Mouse (Mus musculus): ENCODE measurements around the gene Slc22a4. TPM values are rescaled to one million over a fixed set of nuclear protein-coding genes. Genes with fewer than 3 reads are reported as not detected.

The Slc22a4 gene
- polyA plus RNA-seq, 1 experiment = 1.2 TPM

DNA sequence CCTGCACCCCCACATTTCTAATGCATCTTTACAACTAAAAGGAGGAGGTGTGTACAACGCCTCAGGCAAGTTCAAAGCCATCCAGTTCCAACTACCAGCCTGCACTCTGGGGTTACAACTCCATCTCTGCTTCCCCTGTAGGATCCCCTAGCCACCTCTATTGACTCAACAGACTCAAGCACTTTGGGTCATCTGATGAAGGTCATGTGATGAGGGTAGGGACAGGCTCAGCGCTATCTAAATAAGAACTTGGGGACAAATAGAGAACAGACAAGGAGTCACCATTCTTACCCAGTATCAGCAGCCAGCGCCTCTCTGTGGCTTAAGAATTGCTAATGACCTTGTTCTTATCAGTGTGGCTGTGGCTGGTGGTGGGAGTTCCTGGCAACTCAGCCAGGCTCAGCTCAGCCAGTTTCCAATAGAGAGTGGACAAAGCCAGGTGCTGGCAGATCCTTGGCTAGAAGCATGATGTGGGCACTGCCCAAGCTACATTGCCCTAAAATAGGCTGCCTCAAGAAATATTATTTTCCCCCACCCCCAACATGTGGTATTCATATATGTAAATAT, 36.6 kb upstream of the Slc22a4 start:
- DNase-seq = no peak
- Histone ChIP-seq H3K27ac (ENCODE audit: control insufficient read depth, insufficient read depth, low read length) (no peak overlapping the region), H3K36me3 (ENCODE audit: control insufficient read depth, insufficient read depth, low read length) (no peaks in the 10 kb centered on the region), H3K4me1 (replicated peaks; ENCODE audit: control insufficient read depth, insufficient read depth, low read length) (peaks cover 74% of the 10 kb centered on the region), H3K4me3 (ENCODE audit: control insufficient read depth, insufficient read depth, low read length) (no peak overlapping the region), H3K27me3 (ENCODE audit: control insufficient read depth, insufficient read depth, low read length) (peaks cover 11% of the 10 kb centered on the region; the same call in 1 of the 2 replicates)
- WGBS = 76% methylated on average over 3 of the region's 3 CpGs
- no peak for TF ChIP-seq CTCF (IDR thresholded peaks at IDR 0.05; ENCODE audit: borderline replicate concordance, control insufficient read depth, extremely low read depth, insufficient read depth, low read length, poor library complexity)
- no peak for TF ChIP-seq POLR2A (IDR thresholded peaks at IDR 0.05; ENCODE audit: control insufficient read depth, extremely low read depth, insufficient read depth, low read length, poor library complexity)

DNA sequence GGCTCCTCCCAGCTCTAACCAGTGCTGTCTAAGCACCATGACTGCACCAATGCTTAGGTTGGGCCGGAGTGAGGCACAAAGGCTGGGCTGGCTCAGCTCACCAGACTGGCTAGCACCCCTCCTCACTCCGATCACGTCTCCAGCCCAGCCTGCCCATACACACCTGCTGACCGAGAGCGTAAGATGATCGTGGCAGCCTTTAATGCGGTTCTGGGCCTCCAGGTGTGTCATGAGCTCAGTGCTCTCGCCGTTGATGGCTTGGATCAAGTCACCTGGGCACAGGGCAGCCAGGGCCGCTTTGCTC, 35.5 kb upstream of the Slc22a4 start:
- TF ChIP-seq CTCF (IDR thresholded peaks at IDR 0.05; ENCODE audit: borderline replicate concordance, control insufficient read depth, extremely low read depth, insufficient read depth, low read length, poor library complexity) (0 out of 2 replicates have a peak, but pooled peaks have one; percentile 20), POLR2A (IDR thresholded peaks at IDR 0.05; ENCODE audit: control insufficient read depth, extremely low read depth, insufficient read depth, low read length, poor library complexity) (no peak)
- Histone ChIP-seq H3K4me3 (ENCODE audit: control insufficient read depth, insufficient read depth, low read length) (no peak overlapping the region), H3K27me3 (ENCODE audit: control insufficient read depth, insufficient read depth, low read length) (peaks cover 4% of the 10 kb centered on the region; the same call in 1 of the 2 replicates), H3K36me3 (ENCODE audit: control insufficient read depth, insufficient read depth, low read length) (no peaks in the 10 kb centered on the region), H3K4me1 (replicated peaks; ENCODE audit: control insufficient read depth, insufficient read depth, low read length) (peaks cover 75% of the 10 kb centered on the region), H3K27ac (ENCODE audit: control insufficient read depth, insufficient read depth, low read length) (peak overlapping the region; percentile 59)
- DNase-seq = no peak
- WGBS = 7% methylated on average over 10 of the region's 10 CpGs

DNA sequence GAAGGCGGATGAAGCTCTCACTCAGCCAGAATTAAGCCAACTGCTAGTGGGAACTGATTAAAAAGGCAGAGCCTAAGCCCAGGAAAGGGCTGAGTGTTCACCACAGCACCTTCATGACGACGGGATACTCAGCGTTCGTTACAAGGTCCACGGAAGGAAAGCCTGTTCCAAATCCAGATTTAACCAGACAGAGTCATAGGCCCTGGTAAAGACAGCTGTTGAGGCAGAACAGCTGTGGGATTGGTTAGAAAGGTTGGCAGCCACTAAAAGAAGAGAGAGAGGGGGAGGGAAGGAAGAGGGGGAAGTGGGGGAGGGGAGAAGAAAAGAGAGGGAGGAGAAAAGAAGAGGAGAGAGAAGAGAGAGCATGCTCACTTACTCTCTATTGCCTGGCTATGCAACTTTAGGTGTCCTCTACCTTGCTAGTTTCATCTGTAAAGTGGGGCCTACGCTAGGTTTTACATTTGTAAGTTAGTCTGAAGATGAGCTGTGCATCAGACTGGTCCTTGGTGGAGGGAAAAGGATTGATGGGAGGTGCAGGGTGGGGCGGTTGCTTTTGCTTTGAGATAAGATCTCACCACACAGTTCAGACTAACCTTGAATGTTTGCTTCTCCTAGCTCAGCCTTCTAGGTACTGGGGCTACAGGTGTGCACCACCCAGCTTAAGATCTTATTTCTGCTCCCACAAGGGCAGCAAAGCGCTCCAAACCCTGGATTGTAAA, 35.0 kb upstream of the Slc22a4 start:
- Histone ChIP-seq H3K27ac (ENCODE audit: control insufficient read depth, insufficient read depth, low read length) (peak overlapping the region; percentile 59), H3K4me1 (replicated peaks; ENCODE audit: control insufficient read depth, insufficient read depth, low read length) (peaks cover 76% of the 10 kb centered on the region), H3K4me3 (ENCODE audit: control insufficient read depth, insufficient read depth, low read length) (no peak overlapping the region), H3K36me3 (ENCODE audit: control insufficient read depth, insufficient read depth, low read length) (no peaks in the 10 kb centered on the region), H3K27me3 (ENCODE audit: control insufficient read depth, insufficient read depth, low read length) (no peaks in the 10 kb centered on the region; the same call in 1 of the 2 replicates)
- DNase-seq = peak; percentile 50
- TF ChIP-seq POLR2A (IDR thresholded peaks at IDR 0.05; ENCODE audit: control insufficient read depth, extremely low read depth, insufficient read depth, low read length, poor library complexity) = no peak
- TF ChIP-seq CTCF (IDR thresholded peaks at IDR 0.05; ENCODE audit: borderline replicate concordance, control insufficient read depth, extremely low read depth, insufficient read depth, low read length, poor library complexity) = no peak
- WGBS = 12% methylated on average over 9 of the region's 9 CpGs

DNA sequence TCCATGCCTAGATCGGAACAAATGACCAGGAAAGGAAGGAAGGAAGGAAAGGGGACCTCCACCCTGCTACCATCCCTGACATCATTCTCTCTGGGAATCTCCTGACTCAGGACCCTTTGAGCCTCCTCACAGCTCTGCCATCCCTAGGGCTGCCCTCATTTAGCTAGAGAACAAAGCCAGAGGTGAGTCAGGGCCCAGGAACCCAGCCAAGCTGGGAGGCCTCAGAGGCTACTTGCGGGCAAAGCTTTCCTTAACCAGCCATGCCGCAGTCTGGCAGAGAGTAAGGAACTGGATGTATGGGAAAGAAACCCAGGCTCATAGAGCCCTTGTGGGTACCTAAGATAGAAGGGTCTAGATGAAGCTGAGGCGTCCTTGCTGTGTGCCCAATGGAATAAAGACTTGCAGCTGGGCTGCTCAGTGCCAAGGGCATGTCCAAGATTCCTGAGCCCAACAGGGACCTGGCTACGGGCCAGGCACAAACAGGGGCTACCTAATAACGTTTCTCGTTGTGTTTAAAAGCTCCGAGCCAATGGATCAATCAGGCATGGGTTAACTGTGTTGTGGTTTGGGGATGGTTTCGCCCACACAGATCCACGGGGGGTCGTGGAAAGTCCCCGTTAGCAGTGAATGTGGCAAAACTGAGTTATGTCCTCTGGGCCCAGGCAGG, 34.3 kb upstream of the Slc22a4 start:
- WGBS = 50% methylated on average over 12 of the region's 12 CpGs
- no peak for DNase-seq
- Histone ChIP-seq H3K27ac (ENCODE audit: control insufficient read depth, insufficient read depth, low read length) (peak overlapping the region; percentile 41; the same call in 1 of the 2 replicates), H3K36me3 (ENCODE audit: control insufficient read depth, insufficient read depth, low read length) (no peaks in the 10 kb centered on the region), H3K4me3 (ENCODE audit: control insufficient read depth, insufficient read depth, low read length) (no peak overlapping the region), H3K27me3 (ENCODE audit: control insufficient read depth, insufficient read depth, low read length) (no peaks in the 10 kb centered on the region; the same call in 1 of the 2 replicates), H3K4me1 (replicated peaks; ENCODE audit: control insufficient read depth, insufficient read depth, low read length) (peaks cover 80% of the 10 kb centered on the region)
- TF ChIP-seq POLR2A (IDR thresholded peaks at IDR 0.05; ENCODE audit: control insufficient read depth, extremely low read depth, insufficient read depth, low read length, poor library complexity) (no peak), CTCF (IDR thresholded peaks at IDR 0.05; ENCODE audit: borderline replicate concordance, control insufficient read depth, extremely low read depth, insufficient read depth, low read length, poor library complexity) (no peak)

DNA sequence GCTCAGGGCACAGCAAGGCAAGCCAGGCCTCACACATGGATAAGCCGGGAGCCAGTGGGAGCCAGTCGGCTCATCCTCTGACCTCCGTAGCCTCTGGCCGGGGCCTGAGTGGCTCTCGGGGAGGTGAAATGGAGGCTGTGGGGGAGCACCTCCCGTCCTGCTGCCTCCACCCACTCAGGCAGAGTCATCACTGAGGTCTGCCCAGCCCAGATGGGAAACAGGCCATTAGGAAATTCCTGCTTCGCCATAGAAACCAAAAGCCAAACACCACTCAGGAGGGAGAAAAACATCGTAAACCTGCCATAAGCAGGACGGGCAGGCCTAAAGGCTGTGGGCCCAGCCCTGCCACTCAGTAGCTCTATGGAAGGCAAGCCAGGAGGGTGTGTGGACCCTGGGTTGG, 32.4 kb upstream of the Slc22a4 start:
- H3K27me3 ChIP-seq (ENCODE audit: control insufficient read depth, insufficient read depth, low read length) = no peaks in the 10 kb centered on the region; the same call in 1 of the 2 replicates
- H3K27ac ChIP-seq (ENCODE audit: control insufficient read depth, insufficient read depth, low read length) = no peak overlapping the region

DNA sequence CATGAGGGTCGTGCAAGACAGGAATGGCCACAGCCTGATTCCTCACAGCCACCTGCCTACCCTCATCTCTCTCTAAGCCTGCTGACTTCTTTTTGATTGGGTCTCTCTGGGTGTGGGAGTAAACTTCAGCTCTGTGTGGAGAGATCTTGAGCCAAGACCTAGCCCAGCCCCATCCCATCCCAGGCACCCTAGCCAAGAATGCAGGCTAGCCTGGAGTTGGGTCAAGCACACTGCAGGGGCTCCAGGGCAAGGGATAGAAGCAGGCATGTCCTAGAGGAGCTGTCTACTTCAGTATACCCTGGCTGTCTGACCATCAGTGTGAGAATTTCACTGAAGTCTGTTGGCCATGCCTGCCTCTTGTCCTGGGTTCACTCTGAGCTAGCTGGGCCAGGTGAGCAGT, 31.6 kb upstream of the Slc22a4 start:
- 69% methylated on average over 1 of the region's 1 CpGs for WGBS
- Histone ChIP-seq H3K4me1 (replicated peaks; ENCODE audit: control insufficient read depth, insufficient read depth, low read length) (peaks cover 58% of the 10 kb centered on the region), H3K4me3 (ENCODE audit: control insufficient read depth, insufficient read depth, low read length) (no peak overlapping the region), H3K27ac (ENCODE audit: control insufficient read depth, insufficient read depth, low read length) (no peak overlapping the region), H3K27me3 (ENCODE audit: control insufficient read depth, insufficient read depth, low read length) (no peaks in the 10 kb centered on the region; the same call in 1 of the 2 replicates), H3K36me3 (ENCODE audit: control insufficient read depth, insufficient read depth, low read length) (no peaks in the 10 kb centered on the region)
- DNase-seq = no peak
- TF ChIP-seq POLR2A (IDR thresholded peaks at IDR 0.05; ENCODE audit: control insufficient read depth, extremely low read depth, insufficient read depth, low read length, poor library complexity) = no peak
- no peak for TF ChIP-seq CTCF (IDR thresholded peaks at IDR 0.05; ENCODE audit: borderline replicate concordance, control insufficient read depth, extremely low read depth, insufficient read depth, low read length, poor library complexity)

More for the DNA sequence above, 32.4 kb upstream of the Slc22a4 start:
- Histone ChIP-seq H3K4me3 (ENCODE audit: control insufficient read depth, insufficient read depth, low read length) (no peak overlapping the region), H3K36me3 (ENCODE audit: control insufficient read depth, insufficient read depth, low read length) (no peaks in the 10 kb centered on the region), H3K4me1 (replicated peaks; ENCODE audit: control insufficient read depth, insufficient read depth, low read length) (peaks cover 65% of the 10 kb centered on the region)
- no peak for DNase-seq
- WGBS = 91% methylated on average over 9 of the region's 9 CpGs
- TF ChIP-seq POLR2A (IDR thresholded peaks at IDR 0.05; ENCODE audit: control insufficient read depth, extremely low read depth, insufficient read depth, low read length, poor library complexity) = no peak
- no peak for TF ChIP-seq CTCF (IDR thresholded peaks at IDR 0.05; ENCODE audit: borderline replicate concordance, control insufficient read depth, extremely low read depth, insufficient read depth, low read length, poor library complexity)

All from thymus, adult 2 months (tissue).